Mouse (Mus musculus) naive thymus-derived CD4-positive, alpha-beta T cell, adult 2 months (primary cell): ENCODE data around the gene Smyd2.

Source experiments
- DNase-seq: peaks from one replicate; pipeline ENCODE4 v3.0.0-alpha.2; 2011; ENCODE audit warnings: low read depth

Smyd2 gene

DNA sequence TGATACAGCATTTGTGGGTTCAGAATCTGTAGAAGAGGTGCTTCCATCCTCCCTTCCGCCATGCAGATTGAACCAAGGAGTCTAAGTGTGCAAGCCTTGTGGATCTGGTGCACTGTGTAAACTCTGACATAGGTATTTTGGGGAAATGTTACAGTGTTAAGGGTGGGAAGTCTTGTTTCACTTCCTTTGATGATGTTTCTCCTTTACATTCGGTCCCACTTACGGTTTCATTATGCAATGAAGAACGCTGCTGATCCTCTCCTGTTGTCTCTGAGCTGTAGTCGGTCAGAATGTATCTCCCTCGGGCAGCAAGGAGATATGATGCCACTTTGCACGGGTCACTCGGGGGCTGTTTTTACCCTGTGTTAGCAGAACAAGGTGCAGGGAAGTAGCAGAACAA lies 50.5 kb downstream of the Smyd2 start:
- DNase-seq = no peak

DNA sequence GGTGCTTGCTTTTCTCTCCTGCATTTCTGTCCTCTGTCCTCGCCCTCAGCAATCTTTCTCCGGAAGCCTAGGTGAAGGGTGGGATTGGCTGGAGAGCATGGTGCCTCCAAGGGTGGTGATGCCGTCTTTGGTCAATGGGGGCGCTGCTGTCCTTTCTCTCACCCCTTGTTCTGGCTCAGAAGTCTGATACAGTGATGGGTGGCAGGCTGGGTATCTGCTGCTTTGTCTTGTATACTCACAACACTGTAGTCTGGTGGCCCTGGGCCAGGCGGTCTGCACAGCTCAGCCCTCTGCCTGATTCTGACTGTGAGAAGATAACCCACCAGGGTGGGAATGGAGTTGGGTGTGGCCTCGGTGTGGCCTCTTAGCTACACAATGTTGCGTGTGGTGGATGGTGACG lies 51.6 kb downstream of the Smyd2 start:
- DNase-seq = no peak

DNA sequence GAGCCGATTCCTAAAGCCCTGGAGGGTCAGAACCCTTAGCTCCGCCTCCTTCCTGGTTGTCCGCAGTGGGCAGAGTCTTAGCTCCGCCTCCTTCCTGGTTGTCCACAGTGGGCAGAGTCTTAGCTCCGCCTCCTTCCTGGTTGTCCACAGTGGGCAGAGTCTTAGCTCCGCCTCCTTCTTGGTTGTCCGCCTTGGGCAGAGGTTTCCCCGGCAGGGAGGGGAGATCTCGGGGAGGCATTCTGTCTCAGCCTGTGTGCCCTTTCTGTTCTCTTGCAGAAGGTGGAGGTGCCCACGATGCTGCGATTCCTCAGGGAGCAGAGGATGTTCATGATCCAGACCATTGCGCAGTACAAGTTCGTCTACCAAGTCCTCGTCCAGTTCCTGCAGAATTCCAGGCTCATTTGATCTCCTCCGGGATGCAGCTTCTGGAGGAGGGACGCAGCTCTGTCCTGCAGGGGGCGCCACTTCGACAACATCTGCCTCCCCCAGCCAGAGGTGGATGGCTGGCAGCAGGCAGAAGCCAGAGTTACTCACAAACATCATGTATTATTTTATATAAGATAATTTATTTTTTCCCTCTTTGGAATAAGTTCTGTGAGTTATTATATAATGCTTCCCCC lies 52.4 kb downstream of the Smyd2 start:
- peak; percentile 23 for DNase-seq

- DNase-seq = no peak
These were observed 54.1 kb downstream of the Smyd2 start for GRCm38 (mm10) chr1:189868036-189868435.

- DNase-seq = no peak
These were observed 54.7 kb downstream of the Smyd2 start for GRCm38 (mm10) chr1:189867497-189867896.

- peak; percentile 73 for DNase-seq
These were observed 55.1 kb downstream of the Smyd2 start for GRCm38 (mm10) chr1:189867034-189867433.

DNA sequence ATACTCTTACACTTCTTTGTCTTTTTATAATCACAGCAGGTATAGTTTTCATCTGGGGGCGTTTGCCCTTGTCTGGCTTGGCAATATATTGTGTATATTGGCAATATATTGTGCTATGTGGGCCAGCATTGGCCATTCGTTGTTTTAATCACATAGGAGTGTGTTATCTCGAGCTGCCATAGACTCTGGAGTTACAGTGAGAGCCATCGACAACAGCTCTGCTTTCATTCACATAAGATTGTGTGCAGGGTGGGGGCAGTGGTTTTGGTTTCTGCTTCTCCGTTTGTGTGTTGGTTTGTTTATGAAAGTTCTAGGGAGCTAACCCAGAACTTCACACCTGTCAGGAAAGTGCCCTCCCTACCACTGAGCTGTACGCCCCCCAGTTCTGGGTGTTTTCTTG lies 55.5 kb downstream of the Smyd2 start:
- no peak for DNase-seq

GRCm38 (mm10) chr1:189864846-189865560 lies 57.2 kb downstream of the Smyd2 start:
- DNase-seq = no peak

DNA sequence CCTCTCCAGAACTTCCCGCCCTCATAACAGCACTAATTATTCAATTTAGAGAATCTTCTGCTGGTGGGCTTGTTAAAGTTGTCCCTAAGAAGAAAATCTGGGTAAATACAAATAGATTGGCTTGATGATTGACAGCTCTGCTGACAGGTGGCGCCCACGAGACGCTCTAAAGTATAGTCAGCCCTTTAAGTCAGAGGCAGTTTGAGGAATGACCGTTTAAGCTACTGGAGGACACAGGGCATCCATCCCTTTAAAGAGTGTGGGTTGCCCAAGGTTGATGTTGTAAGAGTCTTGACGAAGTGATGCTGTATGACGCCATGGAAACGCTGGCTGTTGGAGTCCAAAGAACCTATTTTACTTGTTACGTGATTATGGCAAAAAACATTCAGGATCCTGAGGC lies 57.9 kb downstream of the Smyd2 start:
- DNase-seq = no peak

DNA sequence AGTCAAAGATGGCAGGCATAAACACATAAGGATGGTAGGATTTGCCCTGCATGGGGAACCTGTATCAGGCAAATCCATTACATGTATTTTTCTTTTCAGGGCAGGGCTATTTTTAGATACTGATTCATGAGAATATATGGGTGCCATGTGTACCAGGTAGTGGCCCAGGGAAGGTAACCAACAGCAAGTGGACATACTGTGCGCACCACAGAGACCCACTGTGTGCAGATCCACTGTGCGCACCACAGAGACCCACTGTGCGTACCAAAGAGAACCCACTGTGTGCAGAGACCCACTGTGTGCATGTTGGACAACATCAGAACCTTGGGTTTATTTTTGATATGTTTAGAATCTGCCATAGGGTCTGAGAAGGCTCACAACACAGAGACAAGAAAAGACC lies 58.4 kb downstream of the Smyd2 start:
- no peak for DNase-seq

DNA sequence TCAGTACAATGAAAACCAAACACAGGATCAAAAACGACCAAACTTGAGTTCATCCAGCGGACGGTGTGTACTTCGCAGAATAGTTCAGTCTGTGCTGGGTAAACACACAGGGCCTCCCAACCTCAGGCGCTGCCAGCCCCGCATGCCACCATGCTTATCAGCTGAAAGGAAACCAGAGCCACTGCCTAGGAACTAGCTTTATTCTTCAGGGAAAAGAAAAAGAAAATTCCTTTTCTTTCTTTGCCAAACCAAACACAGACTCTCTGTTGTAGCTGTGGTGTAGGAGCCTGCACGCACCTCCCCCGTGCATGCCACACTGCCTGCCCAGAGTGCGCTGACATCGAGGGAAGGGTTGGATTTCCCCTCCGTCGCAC lies 61.2 kb downstream of the Smyd2 start:
- no peak for DNase-seq

DNA sequence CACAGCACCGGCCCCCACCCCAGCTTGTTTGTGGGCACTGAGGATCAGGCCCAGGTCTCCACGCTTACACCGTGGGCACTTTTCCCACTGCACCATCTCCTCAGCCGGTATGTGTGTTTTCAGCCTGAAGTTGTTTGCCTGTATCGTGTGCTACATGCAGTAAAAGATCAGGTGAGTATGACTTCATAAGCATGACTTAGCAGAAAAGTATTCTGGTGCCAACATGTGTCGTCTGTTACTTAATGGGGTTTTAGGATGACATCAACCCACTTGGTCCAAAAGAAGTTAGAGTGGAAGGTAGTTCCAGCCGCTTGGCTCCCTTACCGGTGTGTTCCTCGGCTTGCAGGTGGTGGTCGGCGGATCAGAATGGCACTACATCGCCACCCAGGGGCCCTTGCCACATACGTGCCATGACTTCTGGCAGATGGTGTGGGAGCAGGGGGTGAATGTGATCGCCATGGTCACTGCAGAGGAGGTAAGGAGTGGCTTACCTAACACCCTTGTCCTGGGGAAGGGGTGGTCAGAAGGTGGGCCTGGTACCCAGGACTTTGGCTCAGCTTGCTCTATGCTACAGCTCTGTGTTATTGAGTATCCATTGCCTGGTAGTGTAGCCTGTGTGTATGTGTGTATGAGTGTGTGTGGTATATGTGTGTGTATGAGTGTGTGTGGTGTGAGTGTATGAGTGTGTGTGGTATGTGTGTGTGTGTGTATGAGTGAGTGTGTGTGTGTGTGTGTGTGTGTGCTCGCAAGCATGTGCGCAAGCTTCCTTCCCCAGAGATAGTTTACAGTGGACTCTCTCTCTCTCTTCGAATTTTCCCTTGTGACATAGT lies 61.8 kb downstream of the Smyd2 start:
- no peak for DNase-seq

DNA sequence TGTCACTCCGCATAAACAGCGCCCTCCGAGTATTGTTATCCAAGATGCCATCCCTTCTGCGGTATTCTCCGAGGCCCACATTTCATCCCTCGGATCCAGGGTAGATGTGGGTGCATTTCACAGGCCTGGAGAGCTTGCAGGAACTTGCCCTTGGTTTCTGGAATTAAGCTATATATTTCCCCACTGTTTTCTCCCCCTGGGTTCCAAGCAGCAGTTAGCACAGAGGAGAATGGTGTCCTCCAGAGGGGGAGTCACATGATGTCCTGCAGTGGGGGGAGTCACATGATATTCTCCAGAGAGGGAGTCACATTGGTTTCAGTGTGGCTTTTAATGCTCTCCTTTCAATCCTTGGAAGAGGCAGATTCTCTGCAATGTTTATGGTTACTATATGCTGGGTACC lies 63.8 kb downstream of the Smyd2 start:
- no peak for DNase-seq

DNA sequence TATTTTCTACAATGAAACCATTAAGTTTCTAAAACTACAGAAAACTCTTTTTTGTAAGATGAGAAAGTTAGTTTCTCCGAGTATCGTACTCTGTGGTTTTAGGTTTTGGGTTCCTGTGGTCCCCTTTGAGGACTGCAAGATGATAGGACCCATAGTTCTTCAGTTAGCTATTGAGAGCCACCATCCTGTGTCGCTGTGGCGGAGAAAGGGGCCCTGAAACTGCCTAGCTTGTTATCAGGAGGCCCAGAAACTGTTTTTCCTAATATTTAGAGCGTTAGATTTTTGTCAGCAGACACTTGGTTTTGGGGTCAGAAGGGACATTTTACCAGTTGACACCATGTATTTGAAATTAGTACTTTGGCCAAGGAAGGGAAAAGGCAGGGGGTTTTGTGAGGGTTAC lies 66.4 kb downstream of the Smyd2 start:
- peak; percentile 39 for DNase-seq

DNA sequence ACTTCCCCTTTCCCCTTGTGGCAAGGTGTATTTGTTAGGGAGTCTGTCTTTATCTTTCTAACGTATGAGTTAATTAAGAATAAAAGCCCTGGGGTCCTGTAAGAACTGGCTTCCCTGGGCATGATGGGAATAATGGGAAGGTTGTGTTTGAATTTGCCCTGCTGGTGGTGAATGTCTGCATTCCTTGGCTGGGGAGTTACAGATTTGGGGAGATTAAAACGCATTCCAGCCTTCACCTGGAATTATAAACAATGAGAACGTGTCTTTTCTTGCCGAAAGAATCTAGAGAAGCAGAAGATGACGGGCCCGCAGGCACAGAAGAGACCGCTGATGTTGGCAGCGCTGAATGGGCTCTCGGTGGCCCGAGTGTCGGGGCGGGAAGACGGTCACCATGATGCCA lies 67.5 kb downstream of the Smyd2 start:
- no peak for DNase-seq

DNA sequence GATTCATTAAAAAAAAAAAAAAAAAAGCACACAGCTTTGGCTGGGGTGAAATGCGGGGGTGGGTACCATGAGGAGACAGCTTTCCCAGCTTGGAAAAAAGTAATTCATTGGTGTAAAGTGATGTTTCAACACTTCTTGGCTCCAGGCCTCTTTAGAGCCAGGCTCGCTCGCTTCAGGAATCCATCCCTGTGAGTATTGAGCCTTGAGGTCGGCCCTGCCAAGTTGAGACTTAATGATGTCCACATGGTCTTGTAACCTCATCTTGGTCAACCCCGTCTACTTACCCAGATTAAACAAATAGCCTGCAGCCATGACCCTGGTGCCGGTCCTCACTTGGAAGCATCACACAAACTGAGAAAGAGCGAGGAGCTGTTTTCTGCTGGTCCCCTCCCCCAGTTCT lies 69.7 kb downstream of the Smyd2 start:
- DNase-seq = no peak

DNA sequence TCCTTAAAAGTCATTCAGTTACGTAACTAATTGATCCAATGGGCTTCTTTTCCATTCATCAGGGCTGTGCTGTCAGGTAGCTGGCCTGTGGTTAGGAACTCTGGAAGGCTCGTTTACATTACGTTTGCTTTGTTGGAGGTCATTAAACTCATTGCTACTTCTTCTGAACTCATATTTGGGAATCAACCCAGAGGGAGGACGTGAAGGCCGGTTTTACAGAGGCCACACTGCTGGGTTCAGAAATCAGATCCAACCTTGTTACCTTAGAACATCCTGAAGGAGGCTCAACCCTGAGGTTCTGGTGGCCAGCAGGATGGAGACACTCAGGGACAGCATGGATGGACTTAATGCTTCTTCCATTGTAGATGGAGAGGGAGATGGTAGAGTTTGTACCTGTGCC lies 70.1 kb downstream of the Smyd2 start:
- DNase-seq = no peak

GRCm38 (mm10) chr1:189849550-189849949 lies 72.6 kb downstream of the Smyd2 start:
- no peak for DNase-seq

DNA sequence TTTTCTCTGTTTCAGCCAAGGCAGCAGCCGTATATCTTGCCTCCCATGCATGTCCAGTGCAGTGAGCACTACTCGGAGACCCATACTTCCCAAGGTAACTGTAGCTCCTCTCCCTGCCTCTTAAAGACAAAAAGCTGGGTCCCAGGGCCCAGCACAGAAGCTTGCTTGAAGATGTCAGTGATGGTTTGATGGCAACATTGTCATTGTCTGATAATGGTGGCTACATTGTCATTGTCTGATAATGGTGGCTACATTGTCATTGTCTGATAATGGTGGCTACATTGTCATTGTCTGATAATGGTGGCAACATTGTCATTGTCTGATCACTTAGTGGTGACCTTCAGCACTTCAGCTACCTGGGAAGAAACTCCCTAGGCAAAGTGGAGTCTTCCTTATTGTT lies 75.8 kb downstream of the Smyd2 start:
- no peak for DNase-seq

GRCm38 (mm10) chr1:189834166-189834565 lies 88.0 kb downstream of the Smyd2 start:
- DNase-seq = no peak

GRCm38 (mm10) chr1:189833351-189833750 lies 88.8 kb downstream of the Smyd2 start:
- no peak for DNase-seq

DNA sequence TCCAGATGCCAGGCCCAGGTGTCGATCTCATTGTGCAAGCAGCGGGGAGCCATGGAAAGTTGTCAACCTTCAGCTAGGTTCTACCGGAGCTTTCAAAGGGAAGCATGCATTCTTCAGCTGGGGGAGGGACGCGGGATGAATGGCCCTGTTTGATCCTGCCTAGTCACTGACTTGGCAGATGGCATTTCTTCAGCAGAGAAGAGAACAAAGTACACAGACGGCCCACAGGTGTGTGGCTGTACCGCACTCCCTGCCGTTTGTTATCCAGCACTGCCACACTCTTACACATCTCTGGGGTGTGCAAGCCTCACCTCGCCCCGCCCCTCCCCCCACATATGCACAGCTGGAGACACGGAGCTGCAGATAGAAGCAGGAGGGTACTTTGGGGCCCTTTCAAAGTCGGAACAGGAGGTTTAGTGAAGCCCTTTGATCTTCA lies 91.3 kb downstream of the Smyd2 start:
- peak; percentile 50 for DNase-seq
